Mouse (Mus musculus): ENCODE measurements at regions not wholly inside any gene's neighbourhood (a gene's known extent, or its start where the extent isn't known, plus 50 kb on each side); places are given as distances from the start of the nearest gene placed in this dataset.

GRCm38 (mm10) chr16:70213861-70214597, 99.7 kb upstream of the Gbe1 start:
- ATAC-seq (ENCODE audit: insufficient number of reproducible peaks, insufficient read depth, low FRiP score, low read depth), result no peak
- WGBS, result 72% methylated on average over 1 of the region's 1 CpGs
- Histone ChIP-seq H3K9me3 (ENCODE audit: control insufficient read depth, low read length) (no peaks in the 10 kb centered on the region), H3K36me3 (ENCODE audit: control insufficient read depth, insufficient read depth, low read length) (no peaks in the 10 kb centered on the region), H3K9ac (ENCODE audit: low read length) (no peak overlapping the region), H3K27me3 (ENCODE audit: control insufficient read depth, insufficient read depth, low read length) (no peaks in the 10 kb centered on the region), H3K4me1 (ENCODE audit: control insufficient read depth in 2 of 2, insufficient read depth in 2 of 2, low read length in 2 of 2) (no peaks in the 10 kb centered on the region), H3K27ac (replicated peaks in 1 of 2; ENCODE audit: control insufficient read depth in 1 of 2, insufficient read depth in 1 of 2, low read depth in 2 of 2, low read length in 2 of 2) (no peak overlapping the region), H3K4me2 (ENCODE audit: low read length) (no peak overlapping the region), H3K4me3 (ENCODE audit: control insufficient read depth in 1 of 2, insufficient read depth in 1 of 2, low read depth in 1 of 2, low read length in 2 of 2) (no peak overlapping the region)

- H3K9ac ChIP-seq (ENCODE audit: low read length), result no peak overlapping the region
- H3K4me3 ChIP-seq (ENCODE audit: control insufficient read depth in 1 of 2, insufficient read depth in 1 of 2, low read depth in 1 of 2, low read length in 2 of 2), result no peak overlapping the region
- H3K27ac ChIP-seq (replicated peaks in 1 of 2; ENCODE audit: control insufficient read depth in 1 of 2, insufficient read depth in 1 of 2, low read depth in 2 of 2, low read length in 2 of 2), result no peak overlapping the region
- no peaks in the 10 kb centered on the region for H3K9me3 ChIP-seq (ENCODE audit: control insufficient read depth, low read length)
- 21% methylated on average over 4 of the region's 4 CpGs for WGBS
- no peaks in the 10 kb centered on the region for H3K27me3 ChIP-seq (ENCODE audit: control insufficient read depth, insufficient read depth, low read length)
- no peak for ATAC-seq (ENCODE audit: insufficient number of reproducible peaks, insufficient read depth, low FRiP score, low read depth)
- no peak overlapping the region for H3K4me2 ChIP-seq (ENCODE audit: low read length)
- H3K36me3 ChIP-seq (ENCODE audit: control insufficient read depth, insufficient read depth, low read length), result no peaks in the 10 kb centered on the region
- no peaks in the 10 kb centered on the region for H3K4me1 ChIP-seq (ENCODE audit: control insufficient read depth in 2 of 2, insufficient read depth in 2 of 2, low read length in 2 of 2)
Measured at GRCm38 (mm10) chr16:70214800-70215199, 98.9 kb upstream of the Gbe1 start.

DNA sequence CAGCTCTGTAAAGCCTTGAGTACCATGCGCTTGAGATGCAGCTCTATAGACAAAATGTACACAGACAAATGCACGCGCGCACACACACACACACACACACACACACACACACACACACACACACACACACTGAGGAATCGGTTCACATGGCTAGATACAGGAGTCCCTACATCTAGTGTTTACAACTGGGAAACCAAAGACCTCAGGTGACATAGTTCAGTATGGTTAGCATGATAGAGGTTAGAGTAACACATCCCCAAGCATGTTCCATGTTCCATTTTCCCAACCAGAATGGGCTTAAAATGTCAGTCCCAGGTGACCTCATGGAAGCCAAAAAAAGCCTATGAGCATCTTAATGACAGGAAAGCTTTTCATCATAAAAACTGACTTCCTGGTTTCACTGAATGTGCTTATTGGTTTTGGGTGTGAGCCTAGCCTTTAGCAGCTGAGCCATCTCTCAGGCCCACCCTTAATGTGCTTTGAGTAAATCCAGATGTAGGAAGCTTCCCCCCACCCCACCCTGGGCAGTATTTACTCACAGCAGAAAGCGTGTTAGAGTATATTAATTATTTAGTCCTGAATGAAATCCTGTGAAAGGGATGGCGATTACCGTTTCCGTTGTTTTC, 86.0 kb upstream of the Gbe1 start:
- H3K9me3 ChIP-seq (ENCODE audit: control insufficient read depth, low read length), result no peaks in the 10 kb centered on the region
- no peak for ATAC-seq (ENCODE audit: insufficient number of reproducible peaks, insufficient read depth, low FRiP score, low read depth)
- no peak overlapping the region for H3K4me3 ChIP-seq (ENCODE audit: control insufficient read depth in 1 of 2, insufficient read depth in 1 of 2, low read depth in 1 of 2, low read length in 2 of 2)
- H3K27ac ChIP-seq (replicated peaks in 1 of 2; ENCODE audit: control insufficient read depth in 1 of 2, insufficient read depth in 1 of 2, low read depth in 2 of 2, low read length in 2 of 2), result no peak overlapping the region
- no peak overlapping the region for H3K4me2 ChIP-seq (ENCODE audit: low read length)
- H3K4me1 ChIP-seq (ENCODE audit: control insufficient read depth in 2 of 2, insufficient read depth in 2 of 2, low read length in 2 of 2), result peaks cover 0 to 3% of the 10 kb centered on the region in 2 experiments; a peak in 1 of 4 replicates
- H3K36me3 ChIP-seq (ENCODE audit: control insufficient read depth, insufficient read depth, low read length), result no peaks in the 10 kb centered on the region
- no peaks in the 10 kb centered on the region for H3K27me3 ChIP-seq (ENCODE audit: control insufficient read depth, insufficient read depth, low read length)
- H3K9ac ChIP-seq (ENCODE audit: low read length), result no peak overlapping the region
- 93% methylated on average over 9 of the region's 9 CpGs for WGBS

DNA sequence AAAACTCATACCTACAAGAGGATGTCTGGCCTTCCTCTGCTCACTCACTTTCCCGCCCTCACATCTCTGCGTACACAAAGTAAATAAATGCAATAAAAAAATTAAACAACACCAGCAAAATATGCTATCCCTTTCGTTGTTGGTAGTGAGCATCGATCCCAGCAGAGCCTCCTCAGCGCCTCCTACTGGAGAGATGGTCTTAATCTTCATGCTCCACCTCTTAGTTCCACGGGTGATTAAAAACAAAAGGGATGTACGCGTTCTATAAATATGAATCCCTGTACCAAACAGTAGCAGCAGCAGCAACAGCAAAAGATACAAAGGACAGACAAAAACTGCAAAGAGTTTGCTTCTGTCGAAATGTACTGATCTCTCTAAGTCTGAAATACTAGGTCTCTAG, 81.0 kb upstream of the Gbe1 start:
- H3K27me3 ChIP-seq (ENCODE audit: control insufficient read depth, insufficient read depth, low read length), result no peaks in the 10 kb centered on the region
- H3K4me1 ChIP-seq (ENCODE audit: control insufficient read depth in 2 of 2, insufficient read depth in 2 of 2, low read length in 2 of 2), result peaks cover 0 to 3% of the 10 kb centered on the region in 2 experiments; a peak in 1 of 4 replicates
- H3K27ac ChIP-seq (replicated peaks in 1 of 2; ENCODE audit: control insufficient read depth in 1 of 2, insufficient read depth in 1 of 2, low read depth in 2 of 2, low read length in 2 of 2), result no peak overlapping the region
- H3K4me3 ChIP-seq (ENCODE audit: control insufficient read depth in 1 of 2, insufficient read depth in 1 of 2, low read depth in 1 of 2, low read length in 2 of 2), result no peak overlapping the region
- H3K36me3 ChIP-seq (ENCODE audit: control insufficient read depth, insufficient read depth, low read length), result no peaks in the 10 kb centered on the region
- WGBS, result 84% methylated on average over 9 of the region's 9 CpGs
- no peak overlapping the region for H3K9ac ChIP-seq (ENCODE audit: low read length)
- H3K4me2 ChIP-seq (ENCODE audit: low read length), result no peak overlapping the region
- ATAC-seq (ENCODE audit: insufficient number of reproducible peaks, insufficient read depth, low FRiP score, low read depth), result no peak
- no peaks in the 10 kb centered on the region for H3K9me3 ChIP-seq (ENCODE audit: control insufficient read depth, low read length)

GRCm38 (mm10) chr16:70235189-70235588, 78.6 kb upstream of the Gbe1 start:
- Histone ChIP-seq H3K4me3 (ENCODE audit: control insufficient read depth in 1 of 2, insufficient read depth in 1 of 2, low read depth in 1 of 2, low read length in 2 of 2) (no peak overlapping the region), H3K4me1 (ENCODE audit: control insufficient read depth in 2 of 2, insufficient read depth in 2 of 2, low read length in 2 of 2) (0 out of 4 replicates have a peak, but pooled peaks cover 0 to 2% of the 10 kb centered on the region in 2 experiments), H3K27me3 (ENCODE audit: control insufficient read depth, insufficient read depth, low read length) (no peaks in the 10 kb centered on the region), H3K27ac (replicated peaks in 1 of 2; ENCODE audit: control insufficient read depth in 1 of 2, insufficient read depth in 1 of 2, low read depth in 2 of 2, low read length in 2 of 2) (no peak overlapping the region), H3K36me3 (ENCODE audit: control insufficient read depth, insufficient read depth, low read length) (no peaks in the 10 kb centered on the region), H3K9ac (ENCODE audit: low read length) (no peak overlapping the region), H3K9me3 (ENCODE audit: control insufficient read depth, low read length) (no peaks in the 10 kb centered on the region), H3K4me2 (ENCODE audit: low read length) (no peak overlapping the region)
- 72% methylated on average over 4 of the region's 4 CpGs for WGBS
- no peak for ATAC-seq (ENCODE audit: insufficient number of reproducible peaks, insufficient read depth, low FRiP score, low read depth)

- no peak for ATAC-seq (ENCODE audit: insufficient number of reproducible peaks, insufficient read depth, low FRiP score, low read depth)
- no peaks in the 10 kb centered on the region for H3K9me3 ChIP-seq (ENCODE audit: control insufficient read depth, low read length)
- no peak overlapping the region for H3K9ac ChIP-seq (ENCODE audit: low read length)
- peaks cover 6 to 8% of the 10 kb centered on the region in 2 experiments for H3K4me1 ChIP-seq (ENCODE audit: control insufficient read depth in 2 of 2, insufficient read depth in 2 of 2, low read length in 2 of 2)
- 58% methylated on average over 7 of the region's 7 CpGs for WGBS
- no peak overlapping the region for H3K4me3 ChIP-seq (ENCODE audit: control insufficient read depth in 1 of 2, insufficient read depth in 1 of 2, low read depth in 1 of 2, low read length in 2 of 2)
- no peaks in the 10 kb centered on the region for H3K36me3 ChIP-seq (ENCODE audit: control insufficient read depth, insufficient read depth, low read length)
- H3K4me2 ChIP-seq (ENCODE audit: low read length), result no peak overlapping the region
- H3K27me3 ChIP-seq (ENCODE audit: control insufficient read depth, insufficient read depth, low read length), result no peaks in the 10 kb centered on the region
- no peak overlapping the region for H3K27ac ChIP-seq (replicated peaks in 1 of 2; ENCODE audit: control insufficient read depth in 1 of 2, insufficient read depth in 1 of 2, low read depth in 2 of 2, low read length in 2 of 2)
Measured at GRCm38 (mm10) chr16:70239432-70239941, 74.3 kb upstream of the Gbe1 start.

DNA sequence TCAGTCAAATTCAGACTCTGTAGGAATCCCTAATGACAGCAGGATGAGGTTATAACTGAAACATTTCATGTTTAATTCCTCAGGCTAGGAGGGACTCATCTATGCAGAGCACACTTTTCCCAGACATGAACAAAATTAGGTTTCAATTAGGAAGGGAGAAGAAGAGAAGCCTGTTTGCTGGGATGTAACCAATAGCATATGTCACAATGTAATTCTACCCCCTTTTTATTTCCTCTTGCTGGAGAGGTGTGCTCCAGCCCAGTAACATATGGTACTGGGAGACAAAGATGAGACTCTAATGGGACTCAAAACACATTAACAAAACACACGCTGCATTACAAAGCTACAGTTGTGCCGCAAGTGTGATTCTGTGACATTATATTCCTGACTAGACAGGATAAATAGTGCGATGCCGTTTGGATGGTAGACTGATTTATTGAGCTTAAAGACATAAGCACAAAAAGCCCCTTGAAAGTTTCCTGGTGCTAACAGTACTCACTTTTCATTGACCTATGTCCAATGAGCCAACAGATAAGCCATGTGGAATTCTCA, 69.5 kb upstream of the Gbe1 start:
- Histone ChIP-seq H3K4me2 (ENCODE audit: low read length) (no peak overlapping the region), H3K27me3 (ENCODE audit: control insufficient read depth, insufficient read depth, low read length) (no peaks in the 10 kb centered on the region), H3K9me3 (ENCODE audit: control insufficient read depth, low read length) (no peaks in the 10 kb centered on the region), H3K4me3 (ENCODE audit: control insufficient read depth in 1 of 2, insufficient read depth in 1 of 2, low read depth in 1 of 2, low read length in 2 of 2) (no peak overlapping the region), H3K27ac (replicated peaks in 1 of 2; ENCODE audit: control insufficient read depth in 1 of 2, insufficient read depth in 1 of 2, low read depth in 2 of 2, low read length in 2 of 2) (no peak overlapping the region), H3K4me1 (ENCODE audit: control insufficient read depth in 2 of 2, insufficient read depth in 2 of 2, low read length in 2 of 2) (peaks cover 6 to 8% of the 10 kb centered on the region in 2 experiments), H3K9ac (ENCODE audit: low read length) (no peak overlapping the region), H3K36me3 (ENCODE audit: control insufficient read depth, insufficient read depth, low read length) (no peaks in the 10 kb centered on the region)
- ATAC-seq (ENCODE audit: insufficient number of reproducible peaks, insufficient read depth, low FRiP score, low read depth), result no peak
- 92% methylated on average over 4 of the region's 4 CpGs for WGBS
